Mouse (Mus musculus) cortical plate, adult 2 months (tissue): Measurements from ENCODE around the gene Pxdn. TPM values are rescaled to one million over a fixed set of nuclear protein-coding genes. Genes with fewer than 3 reads are reported as not detected.

Experiments used
- H3K27ac ChIP-seq: fragments of 200-500 bp; 2 replicates; pipeline ENCODE4 v1.5.1; 2012; ENCODE audit warnings: low read length, control low read depth, inconsistent platforms; ENCODE audit not compliant: insufficient read depth
- H3K4me1 ChIP-seq: fragments of 200-500 bp; 2 replicates; pipeline ENCODE4 v1.6.1; 2011; ENCODE audit warnings: low read length; ENCODE audit not compliant: control insufficient read depth, insufficient read depth
- H3K4me3 ChIP-seq: fragments of 200-500 bp; 2 replicates; pipeline ENCODE4 v1.5.1; 2011; ENCODE audit warnings: mild to moderate bottlenecking, low read length, control low read depth; ENCODE audit not compliant: insufficient read depth
- CTCF ChIP-seq: fragments of 200-500 bp; IDR thresholded peaks from 2 replicates; pipeline ENCODE4 v1.5.1; 2011; ENCODE audit warnings: mild to moderate bottlenecking, control low read depth, low read length; ENCODE audit not compliant: insufficient read depth; ENCODE audit errors: extremely low read depth
- POLR2A ChIP-seq: fragments of 200-500 bp; IDR thresholded peaks from 2 replicates; pipeline ENCODE4 v1.6.1; 2011; ENCODE audit warnings: mild to moderate bottlenecking, low read length, control low read depth; ENCODE audit not compliant: insufficient read depth; ENCODE audit errors: extremely low read depth
- polyA plus RNA-seq: library from polyadenylated mRNA; depleted of rRNA; stranded (reverse); fragments of >200 nt; gene quantifications from 2 replicates; pipeline ENCODE4 v1.2.3, GENCODE M21; 2012; rRNA removed

Pxdn gene
- polyA plus RNA-seq, 1 experiment = 72.8 TPM

- Histone ChIP-seq H3K4me1 (peaks cover 2% of the 10 kb centered on the region), H3K27ac (no peak overlapping the region), H3K4me3 (no peak overlapping the region)
- no peak for TF ChIP-seq CTCF
- TF ChIP-seq POLR2A = no peak
Measured at GRCm38 (mm10) chr12:30035841-30036568, 98.6 kb downstream of the Pxdn start.

DNA sequence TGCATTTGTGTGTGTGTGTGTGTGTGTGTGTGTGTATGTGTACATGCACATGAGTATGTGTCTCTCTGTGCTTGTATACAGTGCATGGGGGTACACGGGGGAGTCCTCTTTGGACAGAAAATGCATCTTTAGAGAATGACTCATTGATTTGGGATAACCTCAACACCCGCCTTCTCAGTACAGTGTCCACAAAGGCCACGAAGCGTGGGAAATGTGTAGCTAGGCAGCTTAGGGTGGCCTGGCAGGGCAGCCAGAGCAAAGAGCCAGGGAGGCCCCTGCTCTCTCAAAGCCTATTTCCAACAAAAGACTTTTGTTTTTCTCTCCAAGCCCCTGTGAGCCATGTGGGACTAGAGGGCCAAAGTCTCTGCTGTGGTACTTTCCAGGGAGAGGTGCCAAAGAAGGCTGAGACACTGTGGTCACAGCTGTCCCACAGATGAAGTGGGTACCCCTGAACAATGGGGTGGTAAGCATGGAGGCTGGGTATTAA, 99.2 kb downstream of the Pxdn start:
- H3K27ac ChIP-seq = no peak overlapping the region
- TF ChIP-seq CTCF = no peak
- no peak for TF ChIP-seq POLR2A
- peaks cover 2% of the 10 kb centered on the region for H3K4me1 ChIP-seq
- no peak overlapping the region for H3K4me3 ChIP-seq

DNA sequence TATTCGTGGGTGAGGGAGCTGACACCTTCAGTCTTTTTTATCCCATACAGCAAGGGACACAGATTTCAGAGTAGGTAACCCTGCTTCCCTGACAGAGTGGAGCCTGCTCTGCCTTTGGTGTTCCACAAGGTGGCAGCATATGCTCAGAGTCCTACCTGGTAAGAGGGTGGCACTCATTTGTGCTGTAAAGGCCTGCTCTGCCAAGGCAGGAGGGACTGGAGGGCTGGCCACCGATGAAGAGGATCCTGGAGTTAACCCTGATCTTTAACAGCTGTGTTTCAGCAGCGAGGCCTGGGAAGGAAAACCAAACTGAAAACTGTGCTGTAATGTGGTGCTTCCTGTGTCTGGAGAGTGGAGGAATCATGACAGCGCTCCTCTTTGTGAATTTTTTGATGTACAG, 102.2 kb downstream of the Pxdn start:
- H3K27ac ChIP-seq = no peak overlapping the region
- peaks cover 2% of the 10 kb centered on the region for H3K4me1 ChIP-seq
- no peak overlapping the region for H3K4me3 ChIP-seq
- TF ChIP-seq POLR2A (no peak), CTCF (peak; percentile 82)

DNA sequence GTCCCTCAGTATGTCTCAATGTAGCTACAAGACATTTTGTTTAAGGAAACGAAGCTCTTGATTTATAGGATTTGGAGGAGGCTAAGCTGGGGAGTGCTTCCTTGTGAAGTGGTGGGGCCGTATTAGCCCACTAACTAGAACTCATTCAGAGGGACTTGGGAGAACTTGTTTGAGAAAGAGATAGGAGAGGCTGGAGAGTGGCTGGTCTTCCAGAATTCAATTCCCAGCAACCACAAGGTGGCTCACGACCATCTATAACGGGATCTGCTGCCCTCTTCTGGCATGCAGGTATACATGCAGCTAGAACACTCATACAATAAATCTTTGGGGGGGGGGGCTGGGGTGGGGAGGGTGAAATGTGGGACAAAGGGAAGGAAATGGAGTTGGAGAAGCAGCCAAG, 102.7 kb downstream of the Pxdn start:
- TF ChIP-seq CTCF = peak; percentile 68
- no peak for TF ChIP-seq POLR2A
- Histone ChIP-seq H3K4me3 (no peak overlapping the region), H3K4me1 (peaks cover 2% of the 10 kb centered on the region; the same call in 1 of the 2 replicates), H3K27ac (no peak overlapping the region)

GRCm38 (mm10) chr12:30048848-30049247, 111.4 kb downstream of the Pxdn start:
- H3K27ac ChIP-seq = no peak overlapping the region
- 0 out of 2 replicates have a peak, but pooled peaks cover 2% of the 10 kb centered on the region for H3K4me1 ChIP-seq
- TF ChIP-seq POLR2A (no peak), CTCF (no peak)
- no peak overlapping the region for H3K4me3 ChIP-seq

- TF ChIP-seq POLR2A (no peak), CTCF (no peak)
- Histone ChIP-seq H3K4me3 (no peak overlapping the region), H3K27ac (no peak overlapping the region), H3K4me1 (0 out of 2 replicates have a peak, but pooled peaks cover 2% of the 10 kb centered on the region)
Measured at GRCm38 (mm10) chr12:30049818-30050217, 112.4 kb downstream of the Pxdn start.

DNA sequence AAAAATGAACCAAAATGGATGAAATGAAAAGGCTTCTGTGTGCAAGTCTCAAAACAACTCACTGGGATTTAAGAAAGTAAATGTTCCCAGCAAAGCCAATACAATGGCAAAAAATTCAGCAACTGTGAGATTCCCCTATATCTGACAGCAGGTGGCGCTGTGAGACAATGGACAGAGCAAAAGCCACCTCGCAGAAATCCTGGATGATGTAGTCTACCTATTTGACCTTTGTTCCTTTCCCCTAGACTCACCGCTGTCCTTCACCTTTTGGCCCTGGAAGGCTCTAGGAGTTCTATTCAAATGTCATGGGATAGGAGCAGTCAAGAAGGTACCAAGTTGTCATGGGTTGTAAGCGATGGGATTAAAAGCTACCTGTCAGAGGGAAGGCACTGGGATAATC, 112.8 kb downstream of the Pxdn start:
- 0 out of 2 replicates have a peak, but pooled peaks cover 2% of the 10 kb centered on the region for H3K4me1 ChIP-seq
- H3K27ac ChIP-seq = no peak overlapping the region
- H3K4me3 ChIP-seq = no peak overlapping the region
- TF ChIP-seq CTCF (peak; percentile 89), POLR2A (no peak)

DNA sequence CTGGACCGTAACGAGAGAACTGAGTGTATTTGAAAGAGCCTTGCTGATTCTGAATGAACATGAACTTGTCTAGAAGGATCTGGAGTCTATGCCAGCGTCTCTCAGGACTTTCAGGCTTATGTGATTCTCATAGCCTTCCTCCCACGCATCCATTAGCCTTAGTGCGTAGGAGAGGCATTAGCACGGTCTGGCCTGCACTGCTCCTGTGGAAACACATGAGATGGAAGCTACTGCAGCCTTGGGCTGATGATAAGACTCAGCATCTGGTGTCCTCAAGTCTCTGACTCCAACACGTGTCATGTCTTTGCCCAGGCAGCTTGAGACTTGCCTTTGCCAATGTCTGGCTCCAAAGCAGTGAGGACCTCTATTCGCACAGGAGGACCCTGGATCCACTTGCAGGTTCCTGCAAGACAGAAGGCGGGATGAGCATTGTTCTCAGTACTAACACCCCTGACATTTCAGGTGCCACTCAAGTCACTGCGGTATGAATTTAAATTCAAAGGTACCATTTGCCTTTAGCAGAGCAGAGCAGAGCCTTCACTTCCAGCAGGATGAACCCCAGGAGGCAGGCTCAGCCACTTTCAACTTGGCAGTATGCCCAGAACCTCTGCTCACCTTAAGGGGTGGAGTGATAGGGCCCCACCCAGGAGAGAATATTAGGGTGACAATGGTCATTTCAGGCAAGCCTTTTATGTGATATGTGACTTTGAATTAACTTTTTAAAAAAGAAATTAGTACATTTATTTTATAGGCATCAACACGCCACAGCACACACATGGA, 117.5 kb downstream of the Pxdn start:
- no peaks in the 10 kb centered on the region for H3K4me1 ChIP-seq

DNA sequence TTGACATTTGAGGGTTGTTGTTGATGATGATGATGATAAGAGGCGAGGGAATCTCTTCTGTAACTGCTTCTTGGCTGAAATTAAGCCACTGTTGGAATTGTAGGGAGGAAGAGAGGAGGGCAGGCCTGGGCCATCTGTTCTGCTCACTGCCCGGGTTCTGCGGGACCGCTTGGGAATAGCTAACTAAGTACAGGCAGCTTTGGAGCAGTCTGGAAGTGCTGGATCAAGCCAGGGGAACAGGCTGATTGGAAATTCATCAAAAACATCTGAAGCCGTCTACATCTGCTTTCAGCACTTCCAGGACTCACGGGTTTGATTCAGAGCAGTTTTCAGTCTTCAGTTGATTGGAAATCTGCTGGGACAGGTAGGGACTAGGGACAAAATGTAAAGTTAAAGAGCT, 120.6 kb downstream of the Pxdn start:
- TF ChIP-seq CTCF = no peak
- TF ChIP-seq POLR2A = no peak
- Histone ChIP-seq H3K27ac (no peak overlapping the region), H3K4me1 (no peaks in the 10 kb centered on the region)

More for the DNA sequence above, 117.5 kb downstream of the Pxdn start:
- no peak overlapping the region for H3K27ac ChIP-seq
- H3K4me3 ChIP-seq = no peak overlapping the region
- TF ChIP-seq CTCF = no peak

DNA sequence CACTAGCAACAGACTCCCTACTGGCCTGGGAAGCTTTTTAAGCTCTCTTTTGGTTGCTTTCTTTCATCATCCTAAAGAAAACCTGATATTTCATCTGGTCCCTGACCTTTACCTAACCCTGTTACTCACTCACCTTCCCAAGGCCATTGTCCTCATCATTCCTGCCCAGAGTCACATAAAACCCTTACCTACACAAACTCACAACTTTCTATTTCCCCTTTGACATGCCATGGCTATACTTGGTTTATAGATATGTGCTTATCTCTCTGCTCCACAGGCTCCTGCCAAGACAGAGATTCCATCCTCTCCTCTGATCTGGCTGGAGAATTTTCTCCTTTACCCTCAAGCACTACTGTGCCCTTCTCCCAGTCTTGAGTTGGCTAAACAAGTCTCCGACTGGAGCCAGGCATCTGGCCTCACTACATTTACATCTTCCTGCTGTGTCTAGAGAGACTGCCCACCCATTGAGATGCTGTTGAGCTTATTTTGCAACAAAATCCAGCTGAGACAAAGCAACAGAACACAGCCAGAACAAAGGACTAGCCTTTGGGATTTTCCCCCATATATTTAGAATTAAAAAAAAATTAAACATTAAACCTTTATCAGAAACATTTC, 124.2 kb downstream of the Pxdn start:
- H3K4me1 ChIP-seq = no peaks in the 10 kb centered on the region
- H3K4me3 ChIP-seq = no peak overlapping the region
- no peak overlapping the region for H3K27ac ChIP-seq
- TF ChIP-seq POLR2A = no peak
- no peak for TF ChIP-seq CTCF

More for the DNA sequence above, 120.6 kb downstream of the Pxdn start:
- H3K4me3 ChIP-seq = no peak overlapping the region

DNA sequence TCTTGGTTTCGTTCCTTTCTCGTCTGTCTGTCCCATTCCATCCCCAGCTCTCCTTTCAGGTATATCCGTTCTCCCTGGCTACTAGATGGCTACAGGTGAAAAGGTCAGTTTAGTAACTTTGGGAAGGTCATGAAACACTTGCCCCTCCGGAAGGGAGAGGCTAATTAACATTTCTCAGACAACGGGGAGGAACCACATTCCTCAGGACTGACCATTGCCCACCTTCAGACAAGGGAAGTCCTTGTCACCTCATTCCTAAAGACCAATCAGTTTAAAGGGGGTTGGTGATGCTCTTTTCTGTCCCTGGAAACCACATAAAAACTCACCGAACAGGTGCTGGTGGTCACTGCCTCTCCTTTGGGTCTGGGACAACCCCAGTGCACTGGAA, 124.7 kb downstream of the Pxdn start:
- no peak overlapping the region for H3K27ac ChIP-seq
- no peaks in the 10 kb centered on the region for H3K4me1 ChIP-seq
- no peak overlapping the region for H3K4me3 ChIP-seq
- TF ChIP-seq POLR2A = no peak
- no peak for TF ChIP-seq CTCF

Other genes with a start within 250 kb of the Pxdn start
- 0.40 and 0.46 TPM in 2 replicates for gene Tpo, start 195.0 kb downstream of the Pxdn start, polyA plus RNA-seq